Mouse (Mus musculus) midbrain, embryonic 10.5 days (tissue): ENCODE data around the gene Usp34. TPM values are rescaled to one million over a fixed set of nuclear protein-coding genes. Genes with fewer than 3 reads are reported as not detected.
"Not testable (repeated sequence)": the region's sequence is repeated elsewhere in the genome, so short reads cannot be mapped to it uniquely, and the experiment has no call there.

Source experiments
- DNase-seq: peaks from one replicate; pipeline ENCODE4 v3.0.0-alpha.2; 2017; ENCODE audit warnings: low spot score
- H3K27ac ChIP-seq: fragments of 300-500 bp; sonication (generic); replicated peaks from 2 replicates; pipeline ENCODE4 v1.5.1; 2016; ENCODE audit warnings: mild to moderate bottlenecking
- H3K27me3 ChIP-seq: fragments of 300-500 bp; sonication (generic); 2 replicates; pipeline ENCODE4 v1.6.1; 2016; ENCODE audit warnings: low read depth, mild to moderate bottlenecking; ENCODE audit not compliant: poor library complexity, severe bottlenecking
- H3K36me3 ChIP-seq: fragments of 300-500 bp; sonication (generic); 2 replicates; pipeline ENCODE4 v1.6.1; 2016; ENCODE audit warnings: mild to moderate bottlenecking, moderate library complexity
- H3K4me1 ChIP-seq: fragments of 300-500 bp; sonication (generic); 2 replicates; pipeline ENCODE4 v1.6.1; 2016
- H3K4me3 ChIP-seq: fragments of 300-500 bp; sonication (generic); 2 replicates; pipeline ENCODE4 v1.5.1; 2016; ENCODE audit warnings: mild to moderate bottlenecking, moderate library complexity
- H3K9me3 ChIP-seq: fragments of 300-500 bp; sonication (generic); replicated peaks from 2 replicates; pipeline ENCODE4 v1.6.1; 2016; ENCODE audit warnings: mild to moderate bottlenecking
- WGBS: fragments of 180-500 bp; shearing (Covaris S2); methylation state at CpG from one replicate; pipeline ENCODE4 v1.1.7; 2016; 5-methylcytosine and 5-hydroxymethylcytosine counted together
- polyA plus RNA-seq: library from polyadenylated mRNA; unstranded; fragments of >200 nt; fragmentation: Nextera tagmentation; extraction: Ambion mirVana; gene quantifications from 2 replicates; pipeline ENCODE4 v1.2.1, GENCODE M21; 2016

Gene Usp34
- 19.6 and 22.0 TPM in 2 replicates for polyA plus RNA-seq

GRCm38 (mm10) chr11:23306764-23307565 lies at the start of gene Usp34:
TSS of gene Usp34 (plus strand) at chr11:23306895.
- DNase-seq: no peak
- 0% methylated on average over 54 of the region's 80 CpGs for WGBS
- Histone ChIP-seq H3K36me3 (peaks cover 16% of the 10 kb centered on the region; the same call in 1 of the 2 replicates), H3K27me3 (no peaks in the 10 kb centered on the region), H3K4me1 (peaks cover 22% of the 10 kb centered on the region), H3K27ac (peak within 1 kb of the TSS; percentile 98), H3K9me3 (no peaks in the 10 kb centered on the region), H3K4me3 (peak within 1 kb of the TSS; percentile 70)

- 96% methylated on average over 4 of the region's 4 CpGs for WGBS
- Histone ChIP-seq H3K4me1 (peaks cover 35% of the 10 kb centered on the region), H3K27ac (no peak overlapping the region), H3K9me3 (no peaks in the 10 kb centered on the region), H3K4me3 (peak overlapping the region; percentile 97), H3K36me3 (peaks cover 52% of the 10 kb centered on the region), H3K27me3 (no peaks in the 10 kb centered on the region)
- no peak for DNase-seq
Observed at GRCm38 (mm10) chr11:23259073-23259472, 47.6 kb upstream of the Usp34 start.

- WGBS: 54% methylated on average over 1 of the region's 1 CpGs
- peaks cover 34% of the 10 kb centered on the region for H3K4me1 ChIP-seq
- no peaks in the 10 kb centered on the region for H3K27me3 ChIP-seq
- H3K9me3 ChIP-seq: no peaks in the 10 kb centered on the region
- no peak overlapping the region for H3K27ac ChIP-seq
- H3K36me3 ChIP-seq: peaks cover 56% of the 10 kb centered on the region
- DNase-seq: no peak
- 0 out of 2 replicates have a peak overlapping the region, but pooled peaks have one; percentile 97 for H3K4me3 ChIP-seq
Observed at GRCm38 (mm10) chr11:23259481-23259880, 47.2 kb upstream of the Usp34 start.

GRCm38 (mm10) chr11:23260186-23260585 lies 46.5 kb upstream of the Usp34 start:
- Histone ChIP-seq H3K4me1 (peaks cover 29% of the 10 kb centered on the region), H3K27ac (no peak overlapping the region), H3K4me3 (no peak overlapping the region), H3K27me3 (no peaks in the 10 kb centered on the region), H3K36me3 (peaks cover 63% of the 10 kb centered on the region), H3K9me3 (no peaks in the 10 kb centered on the region)
- no peak for DNase-seq
- WGBS: 95% methylated on average over 1 of the region's 1 CpGs

- Histone ChIP-seq H3K27ac (no peak overlapping the region), H3K4me3 (no peak overlapping the region), H3K9me3 (no peaks in the 10 kb centered on the region), H3K4me1 (peaks cover 29% of the 10 kb centered on the region), H3K36me3 (peaks cover 76% of the 10 kb centered on the region), H3K27me3 (no peaks in the 10 kb centered on the region)
- 85% methylated on average over 3 of the region's 3 CpGs for WGBS
- no peak for DNase-seq
Observed at GRCm38 (mm10) chr11:23261490-23261889, 45.2 kb upstream of the Usp34 start.

- Histone ChIP-seq H3K9me3 (no peaks in the 10 kb centered on the region), H3K27ac (no peak overlapping the region), H3K4me3 (no peak overlapping the region), H3K4me1 (peaks cover 9% of the 10 kb centered on the region; the same call in 1 of the 2 replicates), H3K27me3 (no peaks in the 10 kb centered on the region), H3K36me3 (peaks cover 97% of the 10 kb centered on the region)
- no peak for DNase-seq
Observed at GRCm38 (mm10) chr11:23264949-23265348, 41.7 kb upstream of the Usp34 start.

DNA sequence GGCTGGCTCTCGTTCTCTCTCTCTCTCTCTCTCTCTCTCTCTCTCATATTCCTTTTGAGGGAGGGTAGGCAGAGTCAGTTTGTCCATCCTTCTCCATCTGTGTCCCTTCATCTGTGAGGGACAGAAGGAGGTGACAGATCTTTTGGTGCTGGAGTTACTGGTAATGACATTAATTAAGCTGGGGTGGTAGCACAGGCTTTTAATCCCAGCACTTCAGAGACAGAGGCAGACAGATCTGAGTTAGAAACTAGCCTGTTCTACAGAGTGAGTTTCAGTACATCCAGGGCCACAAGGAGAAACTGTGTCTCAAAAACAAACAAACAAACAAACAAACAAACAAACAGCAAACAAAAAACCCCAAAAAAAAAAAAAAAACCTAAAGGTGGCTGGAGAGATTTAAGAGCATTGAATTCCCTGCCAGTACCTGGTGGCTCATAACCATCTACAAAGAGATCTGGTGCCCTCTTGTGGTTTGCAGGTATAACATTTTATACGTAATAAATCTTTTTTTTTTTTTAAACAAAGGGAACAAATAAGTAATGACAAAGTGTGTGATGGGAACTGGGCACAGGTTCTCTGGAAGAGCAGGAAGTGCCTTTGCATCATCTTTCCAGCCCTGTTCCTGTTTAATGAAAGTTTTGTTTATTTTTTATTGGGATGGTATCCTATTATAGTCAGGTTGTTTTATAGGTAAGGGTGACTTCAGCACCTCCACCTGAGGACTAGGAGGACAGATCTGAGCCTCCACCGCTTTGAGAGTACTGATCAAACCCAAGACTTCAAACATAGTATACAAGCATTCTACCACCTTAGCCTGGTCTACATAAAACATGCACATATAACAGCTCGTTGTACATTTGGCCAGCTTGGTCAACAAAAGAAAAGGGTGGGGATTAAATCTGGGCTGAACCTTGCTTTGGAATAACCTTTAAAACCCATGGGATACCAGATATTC lies 34.6 kb upstream of the Usp34 start:
- H3K9me3 ChIP-seq: no peaks in the 10 kb centered on the region
- no peak for DNase-seq
- no peak overlapping the region for H3K4me3 ChIP-seq
- H3K4me1 ChIP-seq: no peaks in the 10 kb centered on the region
- H3K36me3 ChIP-seq: peaks cover 98% of the 10 kb centered on the region
- 90% methylated on average over 4 of the region's 4 CpGs for WGBS
- no peak overlapping the region for H3K27ac ChIP-seq
- no peaks in the 10 kb centered on the region for H3K27me3 ChIP-seq

DNA sequence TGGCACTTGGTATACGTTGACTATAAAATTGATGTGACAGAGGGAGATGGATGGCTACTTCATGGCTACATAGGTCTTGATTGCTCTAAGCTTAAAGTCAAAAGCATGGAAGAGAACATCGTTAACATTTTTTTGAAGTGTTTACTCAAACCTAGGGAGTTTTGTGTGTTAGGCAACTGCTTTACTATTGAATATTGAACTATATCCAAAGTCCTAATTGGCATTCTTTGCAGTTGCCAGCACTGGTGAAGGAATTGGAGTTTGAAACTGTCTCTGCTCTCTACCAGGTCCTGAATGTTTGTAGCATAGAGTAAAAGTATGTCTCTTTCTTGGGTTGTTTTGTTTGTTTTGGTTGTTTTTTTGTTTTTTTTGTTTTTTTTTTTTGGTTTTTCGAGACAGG lies 30.9 kb upstream of the Usp34 start:
- Histone ChIP-seq H3K27ac (no peak overlapping the region), H3K27me3 (no peaks in the 10 kb centered on the region), H3K36me3 (peaks cover 100% of the 10 kb centered on the region), H3K4me3 (no peak overlapping the region), H3K9me3 (no peaks in the 10 kb centered on the region), H3K4me1 (no peaks in the 10 kb centered on the region)
- DNase-seq: no peak
- WGBS: 90% methylated on average over 3 of the region's 3 CpGs

DNA sequence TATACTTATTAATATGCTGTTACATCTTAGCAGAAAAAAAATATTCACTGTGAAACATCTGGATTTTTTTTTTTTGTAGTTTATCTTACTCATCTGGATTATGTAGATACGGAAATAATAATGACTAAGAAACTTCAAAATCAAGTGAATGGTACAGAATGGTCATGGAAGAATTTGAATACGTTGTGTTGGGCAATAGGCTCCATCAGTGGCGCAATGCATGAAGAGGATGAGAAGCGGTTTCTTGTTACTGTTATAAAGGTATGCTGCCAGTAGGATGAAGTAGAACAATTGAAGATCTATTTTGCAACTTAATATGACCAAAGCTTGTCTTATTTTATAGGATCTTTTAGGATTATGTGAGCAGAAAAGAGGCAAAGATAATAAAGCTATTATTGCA lies 22.2 kb upstream of the Usp34 start:
- Histone ChIP-seq H3K27ac (no peak overlapping the region), H3K27me3 (no peaks in the 10 kb centered on the region), H3K4me3 (no peak overlapping the region), H3K4me1 (no peaks in the 10 kb centered on the region), H3K36me3 (peaks cover 100% of the 10 kb centered on the region), H3K9me3 (no peaks in the 10 kb centered on the region)
- DNase-seq: no peak
- WGBS: 98% methylated on average over 4 of the region's 4 CpGs

GRCm38 (mm10) chr11:23288866-23289265 lies 17.8 kb upstream of the Usp34 start:
- H3K4me1 ChIP-seq, H3K27ac ChIP-seq, H3K27me3 ChIP-seq, DNase-seq, H3K4me3 ChIP-seq, H3K9me3 ChIP-seq: not testable (repeated sequence)
- peaks cover 100% of the 10 kb centered on the region for H3K36me3 ChIP-seq
- WGBS: 90% methylated on average over 4 of the region's 4 CpGs

- WGBS: 95% methylated on average over 2 of the region's 2 CpGs
- no peak overlapping the region for H3K4me3 ChIP-seq
- peaks cover 71% of the 10 kb centered on the region for H3K36me3 ChIP-seq
- DNase-seq: no peak
- H3K27me3 ChIP-seq: no peaks in the 10 kb centered on the region
- no peak overlapping the region for H3K27ac ChIP-seq
- no peaks in the 10 kb centered on the region for H3K4me1 ChIP-seq
- no peaks in the 10 kb centered on the region for H3K9me3 ChIP-seq
Observed at GRCm38 (mm10) chr11:23297379-23297778, 9.3 kb upstream of the Usp34 start.

- 94% methylated on average over 2 of the region's 2 CpGs for WGBS
- H3K4me1 ChIP-seq: no peaks in the 10 kb centered on the region
- DNase-seq: no peak
- peaks cover 62% of the 10 kb centered on the region for H3K36me3 ChIP-seq
- no peak overlapping the region for H3K27ac ChIP-seq
- H3K4me3 ChIP-seq: no peak overlapping the region
- no peaks in the 10 kb centered on the region for H3K9me3 ChIP-seq
- no peaks in the 10 kb centered on the region for H3K27me3 ChIP-seq
Observed at GRCm38 (mm10) chr11:23298301-23298700, 8.4 kb upstream of the Usp34 start.

DNA sequence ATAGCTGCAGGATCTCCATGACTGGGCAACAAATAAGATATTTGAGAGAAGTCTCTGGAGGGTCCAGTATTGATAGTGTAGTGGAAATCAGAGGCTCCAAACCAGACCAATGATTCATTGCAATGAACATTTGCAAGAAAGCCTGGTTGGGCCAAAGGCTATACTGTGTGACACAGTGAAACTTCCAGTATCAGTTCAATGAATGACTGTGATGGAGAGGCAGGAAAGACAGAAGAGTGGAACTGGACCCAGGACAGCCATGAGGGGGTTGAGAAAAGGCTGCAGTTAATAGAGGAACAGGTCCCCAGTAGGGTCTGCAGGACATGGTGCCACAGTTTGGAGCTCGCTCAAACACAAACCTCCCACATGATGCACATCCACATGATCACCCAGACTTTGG lies 6.8 kb upstream of the Usp34 start:
- Histone ChIP-seq H3K27ac (no peak overlapping the region), H3K36me3 (peaks cover 46% of the 10 kb centered on the region), H3K4me1 (peaks cover 2% of the 10 kb centered on the region; the same call in 1 of the 2 replicates), H3K9me3 (no peaks in the 10 kb centered on the region), H3K4me3 (no peak overlapping the region), H3K27me3 (no peaks in the 10 kb centered on the region)
- DNase-seq: no peak
- WGBS: 96% methylated on average over 1 of the region's 1 CpGs
